Mouse (Mus musculus) CH12.LX (cell line): Measurements from ENCODE around the gene Atp5j.

ENCODE experiments used
- BHLHE40 ChIP-seq: IDR thresholded peaks from 2 replicates; pipeline ENCODE4 v1.6.1; 2011; ENCODE audit warnings: mild to moderate bottlenecking, low read depth, low read length, improper control_type of control experiment
- CTCF ChIP-seq, 2 experiments: IDR thresholded peaks in 1 of 2; conservative IDR thresholded peaks in 1 of 2; 2 replicates each; pipeline ENCODE4 v1.5.1; 2011 to 2012; ENCODE audit warnings: low read depth in 2 of 2, low read length in 2 of 2, improper control_type of control experiment in 1 of 2, inconsistent platforms in 1 of 2, mild to moderate bottlenecking in 1 of 2, moderate library complexity in 1 of 2
- HCFC1 ChIP-seq: IDR thresholded peaks from 2 replicates; pipeline ENCODE4 v1.6.1; 2012; ENCODE audit warnings: low read depth, mild to moderate bottlenecking, inconsistent platforms, low read length, improper control_type of control experiment
- KAT2A ChIP-seq: IDR thresholded peaks from 2 replicates; pipeline ENCODE4 v1.6.1; 2012; ENCODE audit warnings: low read length, improper control_type of control experiment, inconsistent platforms; ENCODE audit not compliant: insufficient replicate concordance
- POLR2A ChIP-seq: IDR thresholded peaks from 2 replicates; pipeline ENCODE4 v1.6.1; 2011; ENCODE audit warnings: low read depth, mild to moderate bottlenecking, improper control_type of control experiment, low read length
- TBP ChIP-seq: conservative IDR thresholded peaks from 2 replicates; pipeline ENCODE4 v1.6.1; 2011; ENCODE audit warnings: low read depth, low read length, improper control_type of control experiment
- UBTF ChIP-seq: IDR thresholded peaks from 2 replicates; pipeline ENCODE4 v1.6.1; 2012; ENCODE audit warnings: low read depth, mild to moderate bottlenecking, inconsistent platforms, low read length, improper control_type of control experiment, moderate library complexity
- ZMIZ1 ChIP-seq: IDR thresholded peaks from 2 replicates; pipeline ENCODE4 v1.6.1; 2012; ENCODE audit warnings: low read depth, mild to moderate bottlenecking, inconsistent platforms, low read length, improper control_type of control experiment

DNA sequence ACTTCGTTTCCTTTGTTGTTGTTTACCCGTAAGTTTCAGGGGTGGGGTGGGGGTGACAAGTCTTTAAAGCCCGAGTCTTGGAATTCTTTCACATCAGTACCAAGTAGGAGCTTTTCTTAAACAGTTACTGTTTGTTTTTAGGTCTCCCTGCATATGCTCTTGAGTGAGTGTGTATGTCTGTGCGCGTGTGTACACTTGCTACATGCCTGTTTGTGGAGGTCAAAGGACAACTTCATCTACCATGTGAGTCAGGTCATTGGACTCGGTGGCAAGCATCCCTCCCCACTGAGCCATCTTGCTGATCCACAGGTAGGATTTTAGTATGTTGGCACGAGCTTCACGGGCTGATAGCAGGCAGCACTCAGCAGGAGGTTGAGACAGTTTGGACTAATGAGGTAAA lies 38.4 kb upstream of the Atp5j start:
- TF ChIP-seq ZMIZ1 (no peak), KAT2A (no peak), BHLHE40 (no peak), TBP (no peak), POLR2A (no peak), UBTF (no peak), HCFC1 (no peak), CTCF (conservative IDR thresholded peaks at IDR 0.05 in 1 of 2, IDR thresholded peaks at IDR 0.05 in 1 of 2; ENCODE audit: low read depth in 2 of 2, low read length in 2 of 2) (no peak)
